Mouse (Mus musculus): ENCODE results near the gene Dbndd1. TPM values are rescaled to one million over a fixed set of nuclear protein-coding genes. Genes with fewer than 3 reads are reported as not detected.

Dbndd1 gene
- polyA plus RNA-seq, 1 experiment from 2014 or later, result 1.9 TPM

- no peaks in the 10 kb centered on the region for H3K9me3 ChIP-seq
- H3K4me3 ChIP-seq, result peak overlapping the region; percentile 68
- no peak overlapping the region for H3K27ac ChIP-seq
- H3K9ac ChIP-seq, result peak overlapping the region; percentile 42; the same call in 1 of the 2 replicates
- WGBS, result 3% methylated on average over 9 of the region's 9 CpGs
- H3K36me3 ChIP-seq, result no peaks in the 10 kb centered on the region
- no peak for ATAC-seq (ENCODE audit: borderline replicate concordance, extremely low read depth, low FRiP score, low TSS enrichment)
- peaks cover 51% of the 10 kb centered on the region for H3K27me3 ChIP-seq
- H3K4me1 ChIP-seq, result peaks cover 16% of the 10 kb centered on the region
- H3K4me2 ChIP-seq, result peak overlapping the region; percentile 100
Observed at GRCm38 (mm10) chr8:123514136-123514535, 1.1 kb downstream of the Dbndd1 start.

- H3K36me3 ChIP-seq, result peaks cover 10% of the 10 kb centered on the region; the same call in 1 of the 2 replicates
- H3K9ac ChIP-seq, result no peak overlapping the region
- peaks cover 12% of the 10 kb centered on the region for H3K4me1 ChIP-seq
- H3K27ac ChIP-seq, result no peak overlapping the region
- ATAC-seq (ENCODE audit: borderline replicate concordance, extremely low read depth, low FRiP score, low TSS enrichment), result no peak
- H3K9me3 ChIP-seq, result no peaks in the 10 kb centered on the region
- H3K4me3 ChIP-seq, result no peak overlapping the region
- WGBS, result 71% methylated on average over 5 of the region's 5 CpGs
- no peak overlapping the region for H3K4me2 ChIP-seq
- peaks cover 32% of the 10 kb centered on the region for H3K27me3 ChIP-seq
Observed at GRCm38 (mm10) chr8:123510819-123511218, 4.4 kb downstream of the Dbndd1 start.

GRCm38 (mm10) chr8:123507153-123507552 lies 8.1 kb downstream of the Dbndd1 start:
- Histone ChIP-seq H3K4me3 (no peak overlapping the region), H3K4me2 (no peak overlapping the region), H3K27ac (no peak overlapping the region), H3K27me3 (no peaks in the 10 kb centered on the region; the same call in 1 of the 2 replicates), H3K9me3 (no peaks in the 10 kb centered on the region), H3K36me3 (peaks cover 37% of the 10 kb centered on the region), H3K9ac (no peak overlapping the region), H3K4me1 (no peaks in the 10 kb centered on the region)
- ATAC-seq (ENCODE audit: borderline replicate concordance, extremely low read depth, low FRiP score, low TSS enrichment), result no peak
- WGBS, result 95% methylated on average over 5 of the region's 5 CpGs

- no peak overlapping the region for H3K27ac ChIP-seq
- no peak for ATAC-seq (ENCODE audit: borderline replicate concordance, extremely low read depth, low FRiP score, low TSS enrichment)
- WGBS, result 83% methylated on average over 9 of the region's 9 CpGs
Observed at GRCm38 (mm10) chr8:123505695-123506094, 9.6 kb downstream of the Dbndd1 start.

GRCm38 (mm10) chr8:123505267-123505666 lies 10.0 kb downstream of the Dbndd1 start:
- Histone ChIP-seq H3K27me3 (no peaks in the 10 kb centered on the region), H3K36me3 (peaks cover 56% of the 10 kb centered on the region), H3K4me2 (no peak overlapping the region), H3K27ac (no peak overlapping the region), H3K4me1 (no peaks in the 10 kb centered on the region), H3K9ac (no peak overlapping the region), H3K4me3 (no peak overlapping the region), H3K9me3 (no peaks in the 10 kb centered on the region)
- no peak for ATAC-seq (ENCODE audit: borderline replicate concordance, extremely low read depth, low FRiP score, low TSS enrichment)
- WGBS, result 72% methylated on average over 4 of the region's 4 CpGs

More at GRCm38 (mm10) chr8:123505695-123506094, 9.6 kb downstream of the Dbndd1 start:
- H3K4me1 ChIP-seq, result no peaks in the 10 kb centered on the region
- peaks cover 52% of the 10 kb centered on the region for H3K36me3 ChIP-seq
- H3K9ac ChIP-seq, result no peak overlapping the region
- H3K4me2 ChIP-seq, result no peak overlapping the region
- H3K27me3 ChIP-seq, result no peaks in the 10 kb centered on the region
- H3K4me3 ChIP-seq, result no peak overlapping the region
- H3K9me3 ChIP-seq, result no peaks in the 10 kb centered on the region

GRCm38 (mm10) chr8:123504591-123505195 lies 10.6 kb downstream of the Dbndd1 start:
- peaks cover 60% of the 10 kb centered on the region for H3K36me3 ChIP-seq
- H3K4me2 ChIP-seq, result no peak overlapping the region

GRCm38 (mm10) chr8:123503801-123504467 lies 11.3 kb downstream of the Dbndd1 start:
- H3K36me3 ChIP-seq, result peaks cover 65% of the 10 kb centered on the region
- H3K9me3 ChIP-seq, result no peaks in the 10 kb centered on the region
- no peak overlapping the region for H3K27ac ChIP-seq
- no peaks in the 10 kb centered on the region for H3K27me3 ChIP-seq
- H3K9ac ChIP-seq, result no peak overlapping the region
- H3K4me3 ChIP-seq, result no peak overlapping the region
- no peak for ATAC-seq (ENCODE audit: borderline replicate concordance, extremely low read depth, low FRiP score, low TSS enrichment)
- no peak overlapping the region for H3K4me2 ChIP-seq
- WGBS, result 97% methylated on average over 6 of the region's 6 CpGs
- H3K4me1 ChIP-seq, result no peaks in the 10 kb centered on the region

More at GRCm38 (mm10) chr8:123504591-123505195, 10.6 kb downstream of the Dbndd1 start:
- Histone ChIP-seq H3K4me1 (no peaks in the 10 kb centered on the region), H3K27ac (no peak overlapping the region), H3K4me3 (no peak overlapping the region), H3K27me3 (no peaks in the 10 kb centered on the region), H3K9ac (no peak overlapping the region), H3K9me3 (no peaks in the 10 kb centered on the region)
- ATAC-seq (ENCODE audit: borderline replicate concordance, extremely low read depth, low FRiP score, low TSS enrichment), result no peak
- 89% methylated on average over 9 of the region's 9 CpGs for WGBS

GRCm38 (mm10) chr8:123502192-123502591 lies 13.1 kb downstream of the Dbndd1 start:
- H3K9ac ChIP-seq, result no peak overlapping the region
- no peak overlapping the region for H3K27ac ChIP-seq
- H3K27me3 ChIP-seq, result no peaks in the 10 kb centered on the region
- 83% methylated on average over 5 of the region's 5 CpGs for WGBS
- no peak overlapping the region for H3K4me3 ChIP-seq
- ATAC-seq (ENCODE audit: borderline replicate concordance, extremely low read depth, low FRiP score, low TSS enrichment), result no peak
- no peaks in the 10 kb centered on the region for H3K9me3 ChIP-seq
- H3K4me2 ChIP-seq, result no peak overlapping the region
- peaks cover 76% of the 10 kb centered on the region for H3K36me3 ChIP-seq
- no peaks in the 10 kb centered on the region for H3K4me1 ChIP-seq

GRCm38 (mm10) chr8:123499556-123499955 lies 15.7 kb downstream of the Dbndd1 start:
- H3K27ac ChIP-seq, result no peak overlapping the region
- H3K27me3 ChIP-seq, result no peaks in the 10 kb centered on the region
- H3K4me1 ChIP-seq, result no peaks in the 10 kb centered on the region
- no peak for ATAC-seq (ENCODE audit: borderline replicate concordance, extremely low read depth, low FRiP score, low TSS enrichment)
- H3K36me3 ChIP-seq, result peaks cover 88% of the 10 kb centered on the region
- H3K4me3 ChIP-seq, result no peak overlapping the region
- no peaks in the 10 kb centered on the region for H3K9me3 ChIP-seq
- no peak overlapping the region for H3K4me2 ChIP-seq
- WGBS, result 92% methylated on average over 11 of the region's 11 CpGs
- H3K9ac ChIP-seq, result no peak overlapping the region

GRCm38 (mm10) chr8:123498963-123499362 lies 16.3 kb downstream of the Dbndd1 start:
- H3K4me1 ChIP-seq, result no peaks in the 10 kb centered on the region
- peaks cover 91% of the 10 kb centered on the region for H3K36me3 ChIP-seq
- no peaks in the 10 kb centered on the region for H3K27me3 ChIP-seq
- no peak overlapping the region for H3K4me2 ChIP-seq
- no peak overlapping the region for H3K4me3 ChIP-seq
- no peak for ATAC-seq (ENCODE audit: borderline replicate concordance, extremely low read depth, low FRiP score, low TSS enrichment)
- 85% methylated on average over 11 of the region's 11 CpGs for WGBS
- H3K27ac ChIP-seq, result no peak overlapping the region
- H3K9ac ChIP-seq, result no peak overlapping the region
- no peaks in the 10 kb centered on the region for H3K9me3 ChIP-seq

- no peak for ATAC-seq (ENCODE audit: borderline replicate concordance, extremely low read depth, low FRiP score, low TSS enrichment)
- Histone ChIP-seq H3K36me3 (peaks cover 91% of the 10 kb centered on the region), H3K9ac (no peak overlapping the region), H3K9me3 (no peaks in the 10 kb centered on the region), H3K4me1 (no peaks in the 10 kb centered on the region), H3K4me2 (no peak overlapping the region), H3K27ac (no peak overlapping the region), H3K4me3 (no peak overlapping the region), H3K27me3 (no peaks in the 10 kb centered on the region)
- WGBS, result 84% methylated on average over 4 of the region's 4 CpGs
Observed at GRCm38 (mm10) chr8:123497699-123498098, 17.6 kb downstream of the Dbndd1 start.

GRCm38 (mm10) chr8:123492898-123493297 lies 22.4 kb downstream of the Dbndd1 start:
- H3K4me1 ChIP-seq, result no peaks in the 10 kb centered on the region
- H3K27ac ChIP-seq, result no peak overlapping the region
- no peak overlapping the region for H3K4me3 ChIP-seq
- H3K9me3 ChIP-seq, result no peaks in the 10 kb centered on the region
- WGBS, result 91% methylated on average over 9 of the region's 9 CpGs
- H3K9ac ChIP-seq, result no peak overlapping the region
- H3K36me3 ChIP-seq, result peaks cover 93% of the 10 kb centered on the region
- ATAC-seq (ENCODE audit: borderline replicate concordance, extremely low read depth, low FRiP score, low TSS enrichment), result no peak
- H3K4me2 ChIP-seq, result no peak overlapping the region
- H3K27me3 ChIP-seq, result no peaks in the 10 kb centered on the region
